Mouse (Mus musculus) right cerebral cortex, postnatal 4 days (tissue): ENCODE measurements around the gene Fkbp15.
"Not testable (repeated sequence)": the region's sequence is repeated elsewhere in the genome, so short reads cannot be mapped to it uniquely, and the experiment has no call there.

Experiments
- DNase-seq: peaks from one replicate; pipeline ENCODE4 v3.0.0-alpha.2; 2022

Fkbp15 gene

DNA sequence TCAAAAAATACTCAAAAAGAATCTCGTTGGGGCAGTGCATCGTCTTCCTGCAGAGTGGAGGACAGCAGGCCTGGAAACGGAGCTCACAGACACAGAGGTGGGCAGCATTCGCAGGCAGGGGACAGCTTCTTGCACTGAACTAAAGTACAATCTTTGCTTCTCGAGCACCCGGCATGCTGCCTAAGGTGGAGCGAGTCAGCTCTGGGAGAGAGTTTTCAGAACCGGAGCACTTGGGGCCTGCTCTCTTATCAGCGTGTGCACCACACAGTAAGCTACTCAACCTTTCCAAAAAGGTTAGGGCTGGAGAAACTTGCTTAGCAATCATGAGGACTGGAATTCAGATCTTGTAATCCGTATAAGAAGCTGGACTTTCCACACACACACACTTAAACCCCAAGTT lies 83.7 kb downstream of the Fkbp15 start:
- DNase-seq: no peak

DNA sequence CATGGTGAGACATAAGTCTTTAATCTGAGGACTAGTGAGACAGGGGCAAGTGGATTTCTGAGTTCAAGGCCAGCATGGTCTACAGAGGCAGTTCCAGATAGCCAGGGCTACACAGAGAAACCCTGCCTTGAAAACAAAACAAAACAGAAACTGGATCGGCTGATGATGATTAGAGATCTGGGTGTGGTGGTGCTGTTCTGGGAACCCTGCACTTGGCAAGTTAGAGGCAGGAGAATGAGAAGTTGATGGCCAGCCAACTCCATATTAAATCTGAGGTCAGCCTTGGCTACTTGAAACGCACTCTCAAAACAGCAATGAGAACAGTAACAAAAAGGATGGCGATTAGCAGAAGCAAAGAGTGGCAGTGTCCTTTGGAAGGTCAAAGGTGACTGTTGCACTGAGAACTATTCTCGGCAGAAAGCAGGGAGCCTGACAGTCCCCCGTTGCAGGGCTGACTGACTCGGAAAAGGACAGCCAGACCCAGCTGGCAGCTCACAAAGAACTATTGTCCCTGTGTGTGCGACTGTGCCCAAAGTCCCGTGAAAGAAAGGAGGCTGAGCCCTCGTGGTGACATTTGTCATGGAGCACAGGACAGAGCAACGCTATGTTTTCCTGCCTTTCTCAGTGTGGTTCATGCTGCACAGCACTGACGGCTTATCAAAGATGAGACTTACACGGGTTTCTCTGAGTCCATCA lies 85.4 kb downstream of the Fkbp15 start:
- DNase-seq: no peak

DNA sequence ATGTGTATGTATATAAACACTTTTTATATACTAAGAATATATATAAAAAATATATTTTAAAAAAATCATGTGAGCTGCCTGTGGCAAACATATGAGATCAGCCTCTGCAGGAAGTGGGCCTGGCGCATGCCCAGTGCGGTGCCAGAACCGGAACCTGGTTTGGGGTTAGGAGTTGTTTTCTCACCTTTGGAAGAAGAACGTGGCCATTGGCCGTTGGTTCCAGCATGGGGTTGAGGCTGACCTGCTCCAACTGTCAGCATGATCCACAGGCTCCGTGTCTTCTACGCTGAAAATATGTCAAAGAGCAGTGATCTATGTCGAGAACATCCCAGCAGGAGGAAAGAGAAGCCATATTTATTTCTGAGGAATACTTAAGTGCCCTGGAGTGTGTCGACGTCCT lies 86.4 kb downstream of the Fkbp15 start:
- DNase-seq: no peak

DNA sequence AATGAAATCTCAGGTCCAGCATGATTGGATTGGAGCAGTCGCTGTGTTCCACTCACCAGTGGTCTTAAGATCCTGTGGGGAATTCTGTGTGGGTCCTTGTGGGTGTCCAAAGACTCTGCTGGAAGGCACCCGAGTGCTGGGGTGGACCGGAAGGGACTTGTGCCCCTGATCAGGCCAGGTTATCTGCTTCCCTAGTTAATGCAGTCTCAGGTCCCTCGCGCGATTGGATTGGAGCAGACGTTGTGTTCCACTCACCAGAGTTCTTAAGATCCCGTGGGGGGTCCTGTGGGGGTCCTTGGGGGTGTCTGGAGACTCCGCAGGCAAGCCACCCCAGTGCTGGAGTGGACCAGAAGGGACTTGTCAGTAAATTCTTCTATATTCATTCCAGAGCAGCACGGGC lies 87.7 kb downstream of the Fkbp15 start:
- DNase-seq: no peak

DNA sequence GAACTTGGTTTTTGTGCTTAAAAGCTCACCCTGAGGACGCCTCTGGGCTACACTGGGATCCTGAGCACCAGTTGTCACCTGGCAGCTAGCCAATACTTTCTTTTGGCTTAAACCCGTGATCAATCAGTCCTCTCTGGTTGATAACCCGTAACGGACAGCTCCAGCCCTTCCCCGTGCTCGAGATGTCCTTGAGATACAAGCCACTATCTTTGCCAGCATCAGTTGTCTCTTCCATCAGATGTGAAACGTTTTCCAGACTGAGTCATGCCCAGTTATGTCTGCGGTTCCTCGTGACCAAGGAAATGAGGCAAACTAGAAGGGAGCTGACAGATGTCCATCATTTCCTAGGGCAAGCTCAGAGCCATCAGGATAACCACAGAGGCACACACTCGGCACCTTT lies 93.2 kb downstream of the Fkbp15 start:
- no peak for DNase-seq

DNA sequence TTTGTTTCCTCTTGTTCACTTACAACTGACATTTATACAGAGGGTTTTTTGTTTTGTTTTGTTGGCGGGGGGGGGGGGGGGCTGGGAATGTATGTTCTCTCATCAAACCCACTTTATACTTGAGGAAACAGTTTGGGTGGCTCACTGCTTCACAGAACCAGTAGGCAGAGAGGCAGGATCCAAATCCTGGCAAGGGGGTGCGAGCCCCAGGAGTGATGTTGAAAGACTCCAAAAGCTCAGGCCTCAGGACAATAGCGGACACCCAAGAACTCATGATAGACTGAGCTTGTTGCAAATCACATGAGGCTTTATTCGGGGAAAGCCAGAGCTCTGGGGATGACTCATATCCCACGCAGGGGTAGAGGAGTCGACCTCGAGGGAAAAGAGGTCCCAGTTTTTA lies 94.3 kb downstream of the Fkbp15 start:
- not testable (repeated sequence) for DNase-seq

DNA sequence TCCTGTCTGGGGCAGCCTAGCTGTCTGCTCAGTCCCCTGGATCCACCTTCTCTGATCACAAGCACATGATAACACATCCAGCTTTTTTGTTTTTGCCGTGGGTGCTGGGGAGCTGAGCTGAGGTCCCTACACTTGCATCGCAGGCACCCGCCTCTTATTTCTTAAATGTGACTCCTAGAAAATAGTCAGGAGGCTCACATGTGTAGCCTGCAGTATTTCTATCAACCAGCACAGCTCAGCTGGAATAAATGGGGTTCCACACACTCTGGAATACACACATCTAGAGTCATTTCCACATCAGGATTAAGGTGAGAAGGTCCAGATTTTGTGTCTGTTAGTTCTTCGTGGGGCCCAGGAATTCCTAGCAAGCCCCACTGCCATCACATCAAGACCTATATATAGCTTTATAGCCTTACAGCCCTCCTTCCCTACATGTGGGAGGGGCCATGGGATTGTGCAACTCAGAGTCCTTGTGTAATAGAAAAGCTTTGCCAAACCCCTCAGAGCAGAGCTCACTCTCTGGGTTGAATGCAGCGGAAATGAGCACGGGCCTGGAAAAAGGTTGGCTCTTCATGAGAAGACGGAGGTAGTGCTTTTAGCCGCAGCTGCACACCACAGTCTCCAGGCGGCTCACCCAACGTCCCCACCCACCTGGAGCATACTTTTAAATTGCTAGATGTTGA lies 95.1 kb downstream of the Fkbp15 start:
- no peak for DNase-seq

DNA sequence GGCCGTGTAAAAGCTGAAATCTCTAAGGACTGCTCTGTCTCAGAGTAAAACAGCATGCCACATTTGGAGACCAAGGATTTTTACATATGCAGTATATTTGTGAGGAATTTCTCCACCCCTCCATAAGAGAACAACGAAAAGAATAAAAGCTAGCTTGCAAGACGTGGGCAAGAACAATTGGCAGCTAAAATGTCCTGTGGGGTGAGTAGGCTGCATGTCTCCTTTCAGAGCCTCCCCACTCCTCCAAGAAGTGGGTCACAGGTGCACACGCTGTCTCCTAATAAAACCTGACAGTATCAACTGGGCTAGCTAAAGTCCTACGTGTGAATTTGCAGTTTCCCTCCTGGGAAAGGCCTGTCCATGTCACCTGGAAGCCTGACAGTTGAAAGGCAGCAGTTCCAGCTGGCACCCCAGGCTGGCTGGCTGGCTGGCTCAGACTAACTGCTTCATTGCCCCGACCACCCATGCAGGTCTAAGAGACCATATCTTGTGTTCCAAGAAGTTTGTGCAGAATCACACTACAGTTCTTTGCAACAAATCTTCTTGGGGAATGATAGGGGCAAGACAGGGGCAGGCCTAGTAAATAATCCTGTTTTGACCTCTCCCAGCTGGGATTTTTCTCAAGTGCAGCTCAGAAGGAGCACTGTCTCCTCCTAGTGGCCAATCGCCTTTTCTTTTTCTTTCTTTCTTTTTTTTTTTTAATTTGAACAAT lies 97.1 kb downstream of the Fkbp15 start:
- DNase-seq: peak; percentile 25

DNA sequence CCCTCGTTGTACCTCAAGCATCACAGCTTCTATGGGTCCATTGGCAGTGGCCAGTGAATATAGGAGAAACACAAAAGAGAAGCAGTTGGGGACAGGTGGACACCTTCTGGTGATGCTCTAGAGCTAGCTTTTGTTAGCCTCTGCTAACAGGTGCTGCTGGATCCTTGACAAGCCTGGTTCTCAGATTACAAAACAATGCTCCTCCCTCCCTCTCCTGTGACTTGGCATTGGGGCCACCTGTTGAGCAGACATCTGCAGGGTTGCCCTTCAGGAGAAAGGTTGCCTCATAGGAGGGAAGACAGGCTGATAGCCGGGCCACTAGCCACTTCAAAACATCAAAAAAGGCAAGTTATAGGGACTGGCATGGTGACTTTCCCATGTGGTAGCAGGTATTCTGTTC lies 98.1 kb downstream of the Fkbp15 start, which contains the start of gene Slc31a2:
Gene Slc31a2 (plus strand): TSS at position 287 of the 400 bp plus-strand sequence.
- DNase-seq: no peak

DNA sequence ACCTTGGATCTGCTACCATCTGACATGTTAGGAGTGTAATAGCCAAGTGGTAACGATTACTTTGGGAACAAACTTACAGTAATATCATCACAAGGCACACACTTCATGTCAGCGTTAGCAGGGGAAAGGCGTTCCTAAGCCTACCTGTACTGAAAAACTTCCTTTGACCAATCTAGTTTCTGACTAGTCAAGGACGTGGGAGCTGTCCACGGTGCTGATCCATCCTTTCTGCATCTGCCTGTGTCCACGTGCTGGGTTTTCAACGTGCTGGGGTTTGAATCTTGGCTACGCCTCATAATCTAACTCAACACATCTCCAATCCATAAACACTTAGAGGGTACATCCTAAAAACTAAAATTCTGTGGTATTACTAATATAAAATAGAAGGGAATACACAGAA lies 103.4 kb downstream of the Fkbp15 start:
- DNase-seq: no peak

DNA sequence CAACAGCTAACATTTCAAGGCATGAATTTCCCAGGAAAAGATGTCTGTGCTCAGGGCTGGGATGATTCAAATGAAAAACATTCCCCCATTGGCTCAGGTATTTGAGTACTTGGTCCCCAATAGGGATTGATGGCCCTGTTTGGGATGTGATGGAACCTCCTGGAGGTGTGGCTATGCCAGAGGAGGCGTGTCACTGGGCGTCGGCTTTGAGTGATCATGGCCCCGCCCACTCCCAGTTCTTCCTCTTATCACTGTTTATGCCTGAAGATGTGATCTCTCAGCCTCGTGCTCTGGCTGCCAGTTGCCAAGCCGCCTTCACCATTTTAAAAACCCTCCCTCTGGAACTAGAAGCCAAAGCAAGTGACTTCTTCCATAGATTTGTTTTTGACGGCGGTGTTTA lies 105.8 kb downstream of the Fkbp15 start:
- DNase-seq: no peak

DNA sequence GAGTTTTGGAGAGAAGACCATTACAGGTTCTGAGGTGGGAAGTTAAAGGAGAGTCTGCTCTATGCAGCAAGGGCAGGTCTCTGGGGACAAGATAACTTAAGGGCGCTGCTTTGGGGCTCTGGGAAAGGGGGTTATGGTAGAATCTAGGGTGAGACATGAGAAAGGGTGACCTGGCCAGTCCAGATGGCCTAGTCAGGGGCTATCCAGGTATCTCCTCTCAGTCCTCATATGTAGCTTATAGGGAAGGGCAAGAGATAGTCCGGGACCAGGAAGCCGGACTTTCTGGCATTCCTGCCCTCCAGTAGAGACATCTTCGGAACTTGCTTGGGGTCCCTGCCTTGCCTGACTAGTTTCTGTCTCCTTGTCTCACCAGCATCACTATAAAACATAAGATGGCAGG lies 108.6 kb downstream of the Fkbp15 start:
- no peak for DNase-seq

DNA sequence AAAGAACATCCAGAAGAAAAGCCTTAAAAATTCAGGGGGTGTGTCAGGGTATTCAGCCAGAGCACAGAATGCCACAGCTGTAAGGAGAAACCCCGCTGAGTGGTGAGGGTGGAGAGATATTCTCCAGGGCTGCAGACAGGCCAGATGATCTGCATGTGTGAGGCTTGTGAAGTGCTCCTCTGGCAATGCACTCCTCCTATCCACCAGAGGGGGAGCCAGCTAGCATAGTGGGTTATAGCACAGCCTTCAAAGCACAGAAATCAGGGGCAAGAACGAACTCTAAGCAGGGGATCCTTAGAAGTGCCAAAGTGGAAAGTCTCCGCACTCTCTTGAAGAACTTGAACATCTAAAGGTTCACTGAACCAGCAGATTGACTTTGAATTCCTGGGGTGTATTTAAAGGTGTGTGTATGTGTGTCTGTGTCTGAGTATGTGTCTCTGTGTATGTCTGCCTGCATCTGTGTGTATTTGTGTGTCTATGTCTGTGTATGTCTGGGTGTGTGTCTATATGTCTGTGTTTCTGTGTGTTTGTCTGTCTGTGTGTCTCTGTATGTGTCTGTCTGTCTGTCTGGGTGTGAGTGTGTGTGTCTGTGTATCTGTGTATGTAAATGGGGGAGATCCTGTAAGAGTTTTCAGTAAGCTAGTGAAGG lies 109.3 kb downstream of the Fkbp15 start:
- no peak for DNase-seq
